Mouse (Mus musculus): ENCODE measurements around the gene Zcchc24.

The Zcchc24 gene

GRCm38 (mm10) chr14:25718471-25718870 is 50.4 kb downstream of the Zcchc24 start:
- no peak for DNase-seq (ENCODE audit: low spot score in 2 of 2)

GRCm38 (mm10) chr14:25717718-25718117 is 51.1 kb downstream of the Zcchc24 start:
- DNase-seq (ENCODE audit: low spot score in 2 of 2) = no peak

- no peak for DNase-seq (ENCODE audit: low spot score in 2 of 2)
Measured at GRCm38 (mm10) chr14:25716528-25716927, 52.3 kb downstream of the Zcchc24 start.

GRCm38 (mm10) chr14:25713443-25713842 is 55.4 kb downstream of the Zcchc24 start:
- DNase-seq (ENCODE audit: low spot score in 2 of 2) = peak in 1 of 2 experiments; percentile 48

- DNase-seq (ENCODE audit: low spot score in 2 of 2) = no peak
Measured at GRCm38 (mm10) chr14:25711602-25712001, 57.2 kb downstream of the Zcchc24 start.

- no peak for DNase-seq (ENCODE audit: low spot score in 2 of 2)
Measured at GRCm38 (mm10) chr14:25711177-25711576, 57.7 kb downstream of the Zcchc24 start.

GRCm38 (mm10) chr14:25710681-25711080 is 58.2 kb downstream of the Zcchc24 start:
- DNase-seq (ENCODE audit: low spot score in 2 of 2) = no peak

- DNase-seq (ENCODE audit: low spot score in 2 of 2) = no peak
Measured at GRCm38 (mm10) chr14:25710073-25710472, 58.8 kb downstream of the Zcchc24 start.

- no peak for DNase-seq (ENCODE audit: low spot score in 2 of 2)
Measured at GRCm38 (mm10) chr14:25708917-25709316, 59.9 kb downstream of the Zcchc24 start.

GRCm38 (mm10) chr14:25708451-25708850 is 60.4 kb downstream of the Zcchc24 start:
- no peak for DNase-seq (ENCODE audit: low spot score in 2 of 2)

GRCm38 (mm10) chr14:25707691-25708181 is 61.1 kb downstream of the Zcchc24 start:
- DNase-seq (ENCODE audit: low spot score in 2 of 2) = peak; percentile 53 to 64

GRCm38 (mm10) chr14:25701986-25702385 is 66.9 kb downstream of the Zcchc24 start:
- no peak for DNase-seq (ENCODE audit: low spot score in 2 of 2)

- DNase-seq (ENCODE audit: low spot score in 2 of 2) = no peak
Measured at GRCm38 (mm10) chr14:25696356-25696755, 72.5 kb downstream of the Zcchc24 start.

- no peak for DNase-seq (ENCODE audit: low spot score in 2 of 2)
Measured at GRCm38 (mm10) chr14:25695059-25695458, 73.8 kb downstream of the Zcchc24 start.

GRCm38 (mm10) chr14:25694569-25694897 is 74.3 kb downstream of the Zcchc24 start:
- no peak for DNase-seq (ENCODE audit: low spot score in 2 of 2)

GRCm38 (mm10) chr14:25693888-25694568 is 74.8 kb downstream of the Zcchc24 start, which contains the start of gene Ppif:
Gene Ppif, plus strand, starts transcription at chr14:25694154.
- peak; percentile 87 to 93 for DNase-seq (ENCODE audit: low spot score in 2 of 2)

- no peak for DNase-seq (ENCODE audit: low spot score in 2 of 2)
Measured at GRCm38 (mm10) chr14:25693271-25693887, 75.5 kb downstream of the Zcchc24 start.

GRCm38 (mm10) chr14:25686983-25687901 is 81.6 kb downstream of the Zcchc24 start:
- no peak for DNase-seq (ENCODE audit: low spot score in 2 of 2)

GRCm38 (mm10) chr14:25686216-25686945 is 82.5 kb downstream of the Zcchc24 start:
- no peak for DNase-seq (ENCODE audit: low spot score in 2 of 2)

GRCm38 (mm10) chr14:25682020-25682419 is 86.8 kb downstream of the Zcchc24 start:
- no peak for DNase-seq (ENCODE audit: low spot score in 2 of 2)

- no peak for DNase-seq (ENCODE audit: low spot score in 2 of 2)
Measured at GRCm38 (mm10) chr14:25679625-25680024, 89.2 kb downstream of the Zcchc24 start.

- DNase-seq (ENCODE audit: low spot score in 2 of 2) = no peak
Measured at GRCm38 (mm10) chr14:25667587-25667986, 101.3 kb downstream of the Zcchc24 start.
